Mouse (Mus musculus) heart, adult 2 months (tissue): ENCODE data around the gene Gm21988.

Experiments
- CTCF ChIP-seq: fragments of 200-600 bp; IDR thresholded peaks from 2 replicates; pipeline ENCODE4 v1.8.1; 2022; ENCODE audit warnings: antibody characterized with exemption, mild to moderate bottlenecking, moderate library complexity
- POLR2A ChIP-seq: fragments of 200-500 bp; IDR thresholded peaks from 2 replicates; pipeline ENCODE4 v1.6.1; 2011; ENCODE audit warnings: mild to moderate bottlenecking, low read depth, low read length, control low read depth; ENCODE audit not compliant: insufficient read depth

DNA sequence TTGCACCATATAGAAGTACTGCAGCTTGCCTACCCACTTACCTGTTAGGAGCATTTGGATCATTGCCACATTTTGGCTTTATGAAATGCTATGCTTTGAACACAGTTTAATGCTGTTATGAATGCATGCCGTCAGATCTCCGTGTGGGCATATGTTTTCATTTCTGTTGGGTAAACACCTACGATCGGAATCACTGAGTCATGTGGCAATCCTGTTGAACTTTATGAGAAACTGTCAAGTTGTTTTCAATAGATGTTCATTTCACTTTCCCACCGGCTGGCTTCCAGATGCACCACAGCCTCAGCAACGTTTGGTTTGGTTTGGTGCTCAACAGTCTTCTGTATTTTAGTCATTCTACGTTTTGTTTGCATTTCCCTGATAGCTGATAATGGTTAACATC, 32.0 kb upstream of the Gm21988 start:
- TF ChIP-seq CTCF (no peak), POLR2A (no peak)
